Mouse (Mus musculus): ENCODE measurements around the gene Vwa2. TPM values are rescaled to one million over a fixed set of nuclear protein-coding genes. Genes with fewer than 3 reads are reported as not detected.

Gene Vwa2
- polyA plus RNA-seq, 1 experiment from 2014 or later, result 0.22 TPM

DNA sequence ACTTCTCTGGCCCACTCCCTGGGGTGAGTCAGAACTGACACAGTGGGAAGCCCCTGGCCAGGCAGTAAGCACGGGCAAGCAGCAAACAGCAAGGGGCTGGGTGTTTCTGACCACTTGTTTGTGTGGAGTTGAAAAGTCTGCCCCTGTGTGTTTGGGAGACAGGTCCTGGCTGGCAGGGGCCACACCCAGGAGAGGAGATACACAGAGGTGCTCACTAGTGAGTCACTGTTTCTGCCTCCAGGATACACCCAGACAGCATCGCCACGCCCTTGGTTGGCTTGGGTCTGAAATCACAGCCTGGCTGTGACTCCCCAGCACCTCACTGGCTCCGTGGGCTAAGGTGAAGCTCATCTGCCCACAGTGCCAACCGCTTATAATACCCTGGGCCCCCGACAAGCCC is 61.1 kb downstream of the Vwa2 start:
- Histone ChIP-seq H3K9me3 (replicated peaks) (0 out of 2 replicates have a peak, but pooled peaks cover 5% of the 10 kb centered on the region), H3K4me3 (no peak overlapping the region), H3K4me2 (no peak overlapping the region), H3K36me3 (no peaks in the 10 kb centered on the region), H3K9ac (no peak overlapping the region), H3K4me1 (replicated peaks) (peaks cover 14% of the 10 kb centered on the region), H3K27me3 (replicated peaks) (no peaks in the 10 kb centered on the region), H3K27ac (ENCODE audit: poor library complexity, severe bottlenecking) (no peak overlapping the region)
- no peak for ATAC-seq (ENCODE audit: insufficient number of reproducible peaks, low FRiP score)
- WGBS, result 80% methylated on average over 6 of the region's 6 CpGs

DNA sequence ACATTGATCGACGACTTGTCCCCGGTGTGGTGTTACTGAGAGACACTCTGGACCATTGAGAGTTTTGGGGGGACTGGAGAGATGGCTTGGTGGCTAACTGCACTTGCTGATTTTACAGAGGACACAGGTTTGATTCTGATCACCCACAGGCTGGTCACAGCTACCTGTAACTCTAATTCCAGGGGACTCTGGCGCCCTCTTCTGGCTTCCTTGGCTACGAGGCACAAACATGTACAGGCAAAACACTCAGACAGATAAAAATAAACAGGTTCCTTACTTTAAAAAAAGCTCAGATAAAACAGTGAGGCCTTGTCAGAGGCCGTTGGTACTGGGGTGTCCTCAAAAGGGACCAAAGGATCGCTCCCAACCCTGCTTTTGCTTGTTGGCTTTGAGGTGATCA is 61.7 kb downstream of the Vwa2 start:
- no peak for ATAC-seq (ENCODE audit: insufficient number of reproducible peaks, low FRiP score)
- WGBS, result 77% methylated on average over 7 of the region's 7 CpGs

DNA sequence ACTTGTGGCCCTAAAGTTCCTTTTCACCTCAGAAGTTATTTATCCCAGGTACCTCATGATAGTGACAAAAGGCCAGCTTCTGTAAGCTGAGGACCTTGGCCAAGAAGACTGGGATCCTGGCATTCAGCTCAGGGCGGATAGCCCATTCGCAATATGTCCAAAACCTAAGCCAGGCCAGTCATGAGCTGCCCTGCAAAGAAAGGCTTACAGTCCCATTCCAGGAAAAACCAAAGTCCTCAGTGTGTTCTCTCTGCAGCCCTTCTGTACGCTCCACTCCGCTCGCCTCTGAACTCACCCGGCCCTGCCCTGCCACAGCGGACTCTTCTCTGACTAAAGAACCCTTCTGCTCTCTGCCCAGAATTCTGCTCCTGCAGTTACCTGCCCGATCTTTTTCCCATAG is 62.2 kb downstream of the Vwa2 start:
- ATAC-seq (ENCODE audit: insufficient number of reproducible peaks, low FRiP score), result no peak
- WGBS, result 97% methylated on average over 8 of the region's 8 CpGs

More for the DNA sequence above, 61.7 kb downstream of the Vwa2 start:
- H3K4me3 ChIP-seq, result no peak overlapping the region
- no peaks in the 10 kb centered on the region for H3K36me3 ChIP-seq
- H3K9me3 ChIP-seq (replicated peaks), result 0 out of 2 replicates have a peak, but pooled peaks cover 5% of the 10 kb centered on the region
- H3K4me2 ChIP-seq, result no peak overlapping the region
- H3K9ac ChIP-seq, result no peak overlapping the region
- H3K27ac ChIP-seq (ENCODE audit: poor library complexity, severe bottlenecking), result no peak overlapping the region
- peaks cover 17% of the 10 kb centered on the region for H3K4me1 ChIP-seq (replicated peaks)
- H3K27me3 ChIP-seq (replicated peaks), result no peaks in the 10 kb centered on the region

DNA sequence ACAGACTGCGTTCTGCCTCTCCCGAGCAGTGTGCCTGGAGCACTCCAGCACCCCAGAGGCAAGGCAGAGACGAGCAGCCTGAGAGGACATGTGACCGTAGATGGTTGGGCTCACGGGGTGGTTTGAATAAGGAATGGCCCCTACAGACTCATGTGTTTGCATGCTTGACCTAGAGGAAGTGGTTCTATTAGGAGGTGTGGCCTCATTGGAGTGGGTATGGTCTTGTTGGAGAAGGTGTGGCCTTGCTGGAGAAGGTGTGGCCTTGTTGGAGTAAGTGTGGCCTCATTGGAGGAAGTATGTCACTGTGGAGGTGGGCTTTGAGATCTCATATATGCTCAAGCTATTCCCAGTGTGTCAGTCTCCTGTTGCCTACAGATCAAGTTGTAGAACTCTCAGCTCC is 63.9 kb downstream of the Vwa2 start:
- Histone ChIP-seq H3K27ac (ENCODE audit: poor library complexity, severe bottlenecking) (no peak overlapping the region), H3K4me2 (no peak overlapping the region), H3K4me3 (no peak overlapping the region), H3K36me3 (no peaks in the 10 kb centered on the region), H3K9me3 (replicated peaks) (0 out of 2 replicates have a peak, but pooled peaks cover 5% of the 10 kb centered on the region), H3K4me1 (replicated peaks) (peaks cover 21% of the 10 kb centered on the region), H3K27me3 (replicated peaks) (no peaks in the 10 kb centered on the region), H3K9ac (no peak overlapping the region)
- WGBS, result 87% methylated on average over 5 of the region's 5 CpGs
- ATAC-seq (ENCODE audit: insufficient number of reproducible peaks, low FRiP score), result no peak

More for the DNA sequence above, 62.2 kb downstream of the Vwa2 start:
- H3K4me2 ChIP-seq, result no peak overlapping the region
- H3K4me3 ChIP-seq, result no peak overlapping the region
- no peak overlapping the region for H3K9ac ChIP-seq
- H3K9me3 ChIP-seq (replicated peaks), result 0 out of 2 replicates have a peak, but pooled peaks cover 5% of the 10 kb centered on the region
- no peaks in the 10 kb centered on the region for H3K36me3 ChIP-seq
- no peak overlapping the region for H3K27ac ChIP-seq (ENCODE audit: poor library complexity, severe bottlenecking)
- H3K27me3 ChIP-seq (replicated peaks), result no peaks in the 10 kb centered on the region
- peaks cover 21% of the 10 kb centered on the region for H3K4me1 ChIP-seq (replicated peaks)

DNA sequence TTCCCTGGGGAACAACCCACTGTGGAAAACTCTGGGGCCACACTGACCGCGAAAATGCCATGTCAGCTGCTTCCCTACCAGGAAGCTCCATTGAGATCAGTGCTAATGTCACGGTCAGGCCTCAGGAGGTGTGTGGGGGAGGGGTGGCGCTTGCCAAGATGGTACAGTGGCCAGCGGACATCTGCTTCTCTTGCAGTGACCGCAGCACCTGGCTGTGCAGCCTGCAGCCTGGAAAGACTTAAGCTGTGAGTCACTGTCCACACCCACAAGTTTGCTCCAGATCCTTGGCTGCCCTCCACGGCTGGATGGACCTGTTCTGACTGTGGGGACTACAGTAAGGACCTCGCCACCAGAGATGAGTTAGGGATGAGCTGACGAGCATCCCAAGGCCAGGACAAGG is 65.8 kb downstream of the Vwa2 start:
- Histone ChIP-seq H3K4me3 (no peak overlapping the region), H3K36me3 (no peaks in the 10 kb centered on the region), H3K27me3 (replicated peaks) (no peaks in the 10 kb centered on the region), H3K4me1 (replicated peaks) (peaks cover 21% of the 10 kb centered on the region), H3K9me3 (replicated peaks) (0 out of 2 replicates have a peak, but pooled peaks cover 8% of the 10 kb centered on the region), H3K27ac (ENCODE audit: poor library complexity, severe bottlenecking) (no peak overlapping the region), H3K9ac (no peak overlapping the region), H3K4me2 (no peak overlapping the region)
- ATAC-seq (ENCODE audit: insufficient number of reproducible peaks, low FRiP score), result no peak
- WGBS, result 66% methylated on average over 9 of the region's 9 CpGs

DNA sequence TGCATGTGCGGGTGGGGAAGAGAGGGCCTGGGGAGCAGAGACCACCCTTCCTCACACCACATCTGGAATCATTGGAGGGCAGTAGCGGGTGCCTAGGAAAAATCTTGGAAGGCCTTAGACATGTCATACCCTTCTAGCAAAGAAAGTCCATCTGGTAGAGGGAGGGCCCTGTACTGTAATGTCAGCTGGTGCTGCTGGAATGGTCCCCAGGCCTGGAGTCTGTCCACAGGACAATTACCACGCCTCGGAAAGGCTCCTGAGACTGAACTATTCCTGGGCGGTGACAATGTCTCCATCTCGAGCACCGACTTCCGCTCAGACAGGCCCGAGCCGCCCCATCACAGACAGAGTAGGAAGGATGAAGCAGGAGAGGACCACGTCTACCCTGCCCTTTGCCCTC is 66.5 kb downstream of the Vwa2 start:
- no peak overlapping the region for H3K9ac ChIP-seq
- WGBS, result 77% methylated on average over 11 of the region's 11 CpGs
- no peaks in the 10 kb centered on the region for H3K36me3 ChIP-seq
- H3K27me3 ChIP-seq (replicated peaks), result no peaks in the 10 kb centered on the region
- H3K4me1 ChIP-seq (replicated peaks), result peaks cover 21% of the 10 kb centered on the region
- H3K27ac ChIP-seq (ENCODE audit: poor library complexity, severe bottlenecking), result no peak overlapping the region
- H3K9me3 ChIP-seq (replicated peaks), result 0 out of 2 replicates have a peak, but pooled peaks cover 9% of the 10 kb centered on the region
- H3K4me2 ChIP-seq, result no peak overlapping the region
- ATAC-seq (ENCODE audit: insufficient number of reproducible peaks, low FRiP score), result no peak
- no peak overlapping the region for H3K4me3 ChIP-seq

DNA sequence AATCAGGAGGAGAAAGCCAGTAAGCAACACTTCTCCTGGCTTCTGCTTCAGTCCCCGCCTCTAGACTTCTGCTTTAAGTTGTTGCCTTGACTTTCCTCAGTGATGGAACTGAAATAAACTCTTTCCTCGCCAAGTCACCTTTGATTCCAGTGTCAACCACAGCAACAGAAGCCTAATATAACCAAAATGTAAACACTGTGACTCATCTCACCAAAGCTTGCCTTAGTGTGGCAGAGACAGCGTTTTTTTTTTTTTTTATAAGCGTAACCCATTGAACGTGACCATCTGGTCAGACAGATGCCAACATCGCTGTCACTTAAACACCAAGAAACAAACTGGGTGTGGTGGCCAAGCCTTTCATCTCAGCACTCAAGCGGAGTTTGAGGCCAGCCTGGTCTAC is 68.2 kb downstream of the Vwa2 start:
- no peak overlapping the region for H3K4me2 ChIP-seq
- no peaks in the 10 kb centered on the region for H3K27me3 ChIP-seq (replicated peaks)
- no peak overlapping the region for H3K27ac ChIP-seq (ENCODE audit: poor library complexity, severe bottlenecking)
- H3K4me3 ChIP-seq, result no peak overlapping the region
- no peaks in the 10 kb centered on the region for H3K36me3 ChIP-seq
- 89% methylated on average over 7 of the region's 7 CpGs for WGBS
- no peak for ATAC-seq (ENCODE audit: insufficient number of reproducible peaks, low FRiP score)
- H3K9me3 ChIP-seq (replicated peaks), result 0 out of 2 replicates have a peak, but pooled peaks cover 9% of the 10 kb centered on the region
- no peak overlapping the region for H3K9ac ChIP-seq
- H3K4me1 ChIP-seq (replicated peaks), result peaks cover 14% of the 10 kb centered on the region

DNA sequence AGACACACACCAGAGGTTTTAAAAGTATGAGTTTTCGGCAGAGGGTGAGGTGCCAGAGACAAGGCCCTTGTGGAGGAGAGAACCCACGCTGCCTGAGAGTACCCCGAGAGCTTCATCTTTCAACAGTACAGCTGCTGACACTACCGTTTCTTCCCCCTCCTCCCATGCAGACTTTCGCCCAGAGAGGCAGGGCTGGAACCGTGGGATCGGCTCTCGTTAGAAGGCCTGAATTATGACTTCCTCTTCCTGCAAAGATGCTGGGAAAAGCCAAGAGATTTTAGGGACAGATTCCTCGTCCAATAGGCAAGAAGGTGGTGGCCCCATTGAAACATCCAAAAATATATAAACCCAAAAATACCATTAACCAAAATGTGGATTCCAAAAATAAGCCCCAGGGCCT is 70.2 kb downstream of the Vwa2 start:
- no peak for ATAC-seq (ENCODE audit: insufficient number of reproducible peaks, low FRiP score)
- no peak overlapping the region for H3K4me3 ChIP-seq
- H3K9me3 ChIP-seq (replicated peaks), result 0 out of 2 replicates have a peak, but pooled peaks cover 4% of the 10 kb centered on the region
- no peak overlapping the region for H3K9ac ChIP-seq
- no peaks in the 10 kb centered on the region; the same call in 1 of the 2 replicates for H3K27me3 ChIP-seq (replicated peaks)
- H3K4me2 ChIP-seq, result no peak overlapping the region
- H3K27ac ChIP-seq (ENCODE audit: poor library complexity, severe bottlenecking), result no peak overlapping the region
- H3K4me1 ChIP-seq (replicated peaks), result peaks cover 13% of the 10 kb centered on the region; the same call in 1 of the 2 replicates
- H3K36me3 ChIP-seq, result no peaks in the 10 kb centered on the region
- 76% methylated on average over 9 of the region's 9 CpGs for WGBS

DNA sequence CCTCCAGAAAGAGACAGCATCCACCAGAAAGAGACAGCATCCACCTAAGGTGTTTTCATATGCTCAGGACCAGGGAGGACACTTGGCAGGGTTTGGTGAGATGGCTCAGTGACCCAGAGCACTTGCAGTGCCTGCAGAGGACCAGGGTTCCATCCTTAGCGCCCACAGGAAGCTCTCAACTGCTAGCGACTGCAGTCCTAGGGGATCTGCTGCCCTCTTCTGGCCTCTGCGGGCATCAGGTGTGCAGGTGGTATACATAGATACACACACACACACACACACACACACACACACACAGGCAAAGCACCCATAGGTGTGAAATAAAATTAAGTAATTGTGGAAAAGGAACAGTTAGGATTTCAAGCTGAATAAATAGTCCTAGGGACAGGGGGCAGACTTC is 70.8 kb downstream of the Vwa2 start:
- no peak overlapping the region for H3K4me2 ChIP-seq
- peaks cover 9% of the 10 kb centered on the region; the same call in 1 of the 2 replicates for H3K4me1 ChIP-seq (replicated peaks)
- 0 out of 2 replicates have a peak, but pooled peaks cover 4% of the 10 kb centered on the region for H3K9me3 ChIP-seq (replicated peaks)
- no peak overlapping the region for H3K27ac ChIP-seq (ENCODE audit: poor library complexity, severe bottlenecking)
- no peaks in the 10 kb centered on the region; the same call in 1 of the 2 replicates for H3K27me3 ChIP-seq (replicated peaks)
- no peak overlapping the region for H3K9ac ChIP-seq
- 100% methylated on average over 3 of the region's 3 CpGs for WGBS
- H3K36me3 ChIP-seq, result no peaks in the 10 kb centered on the region
- ATAC-seq (ENCODE audit: insufficient number of reproducible peaks, low FRiP score), result no peak
- no peak overlapping the region for H3K4me3 ChIP-seq

DNA sequence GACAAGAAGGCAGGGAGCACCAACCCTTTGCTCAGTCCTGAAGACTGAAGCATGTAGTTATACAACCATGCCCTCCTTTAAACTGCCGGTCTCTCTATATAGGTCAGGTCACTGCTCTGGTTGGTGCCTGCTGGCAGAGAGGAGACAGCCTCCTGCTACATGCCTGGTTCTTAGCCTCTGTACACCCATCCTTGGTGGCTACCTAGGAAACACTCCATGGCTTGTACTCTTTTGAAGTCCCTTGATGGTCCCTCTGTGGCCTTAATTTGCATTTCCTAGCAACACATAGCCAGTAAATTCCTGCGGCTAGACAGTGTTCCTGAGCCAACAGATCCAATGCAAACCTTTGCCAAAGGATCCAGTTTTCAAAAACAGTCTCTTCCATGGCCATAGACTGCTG is 71.6 kb downstream of the Vwa2 start:
- Histone ChIP-seq H3K36me3 (no peaks in the 10 kb centered on the region), H3K4me3 (no peak overlapping the region), H3K27me3 (replicated peaks) (no peaks in the 10 kb centered on the region; the same call in 1 of the 2 replicates), H3K4me2 (no peak overlapping the region), H3K27ac (ENCODE audit: poor library complexity, severe bottlenecking) (no peak overlapping the region), H3K9ac (no peak overlapping the region), H3K9me3 (replicated peaks) (0 out of 2 replicates have a peak, but pooled peaks cover 4% of the 10 kb centered on the region), H3K4me1 (replicated peaks) (peaks cover 3% of the 10 kb centered on the region; the same call in 1 of the 2 replicates)
- ATAC-seq (ENCODE audit: insufficient number of reproducible peaks, low FRiP score), result no peak
- 76% methylated on average over 2 of the region's 2 CpGs for WGBS

DNA sequence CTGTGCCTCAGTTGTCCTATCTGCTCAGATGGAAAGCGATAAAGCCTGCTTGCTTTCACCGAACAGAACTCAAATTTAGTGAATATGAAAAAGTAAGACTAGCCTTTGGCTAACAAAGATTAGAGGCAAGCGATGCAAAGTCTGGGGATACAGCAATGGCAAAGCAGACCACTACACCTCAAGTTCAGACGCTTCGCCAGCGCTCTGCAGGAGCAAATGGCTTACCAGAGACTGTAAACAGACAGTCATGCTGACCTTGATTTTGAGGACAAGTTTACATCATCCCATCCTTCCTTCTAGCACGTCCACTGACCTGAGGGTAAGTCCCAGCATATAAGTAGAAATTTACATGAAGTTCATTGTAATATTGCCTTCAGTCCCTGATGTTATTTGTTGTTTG is 72.2 kb downstream of the Vwa2 start:
- Histone ChIP-seq H3K27me3 (replicated peaks) (no peaks in the 10 kb centered on the region; the same call in 1 of the 2 replicates), H3K4me1 (replicated peaks) (no peaks in the 10 kb centered on the region), H3K4me2 (no peak overlapping the region), H3K27ac (ENCODE audit: poor library complexity, severe bottlenecking) (no peak overlapping the region), H3K4me3 (no peak overlapping the region), H3K36me3 (no peaks in the 10 kb centered on the region), H3K9ac (no peak overlapping the region), H3K9me3 (replicated peaks) (0 out of 2 replicates have a peak, but pooled peaks cover 4% of the 10 kb centered on the region)
- 87% methylated on average over 7 of the region's 7 CpGs for WGBS
- ATAC-seq (ENCODE audit: insufficient number of reproducible peaks, low FRiP score), result no peak

DNA sequence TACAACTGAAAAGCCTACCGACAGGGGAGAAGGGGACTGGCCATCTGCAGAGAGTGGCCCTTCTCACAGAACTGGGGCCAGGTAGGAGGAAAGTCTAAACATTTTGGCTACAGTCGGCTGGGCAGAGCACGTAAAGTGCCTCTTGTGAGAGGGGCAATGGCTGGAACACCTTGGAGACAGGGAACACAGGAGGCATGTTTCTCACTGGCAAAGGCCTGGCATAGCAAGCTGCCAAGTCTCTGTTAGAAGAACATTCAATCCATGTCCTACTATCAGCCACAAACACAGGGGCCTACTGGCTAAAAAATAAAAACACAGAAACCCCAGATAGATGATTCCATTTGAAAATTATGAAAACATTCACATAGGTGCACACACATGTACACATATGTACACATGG is 72.7 kb downstream of the Vwa2 start:
- H3K9ac ChIP-seq, result no peak overlapping the region
- no peak overlapping the region for H3K4me2 ChIP-seq
- no peaks in the 10 kb centered on the region for H3K36me3 ChIP-seq
- H3K4me3 ChIP-seq, result no peak overlapping the region
- 84% methylated on average over 3 of the region's 3 CpGs for WGBS
- no peaks in the 10 kb centered on the region; the same call in 1 of the 2 replicates for H3K27me3 ChIP-seq (replicated peaks)
- no peaks in the 10 kb centered on the region for H3K4me1 ChIP-seq (replicated peaks)
- H3K9me3 ChIP-seq (replicated peaks), result 0 out of 2 replicates have a peak, but pooled peaks cover 4% of the 10 kb centered on the region
- H3K27ac ChIP-seq (ENCODE audit: poor library complexity, severe bottlenecking), result no peak overlapping the region
- no peak for ATAC-seq (ENCODE audit: insufficient number of reproducible peaks, low FRiP score)
